Mouse (Mus musculus): Measurements from ENCODE around the gene Cpne2. TPM values are rescaled to one million over a fixed set of nuclear protein-coding genes. Genes with fewer than 3 reads are reported as not detected.

Gene Cpne2
- polyA plus RNA-seq, 1 experiment, result 49.0 TPM

DNA sequence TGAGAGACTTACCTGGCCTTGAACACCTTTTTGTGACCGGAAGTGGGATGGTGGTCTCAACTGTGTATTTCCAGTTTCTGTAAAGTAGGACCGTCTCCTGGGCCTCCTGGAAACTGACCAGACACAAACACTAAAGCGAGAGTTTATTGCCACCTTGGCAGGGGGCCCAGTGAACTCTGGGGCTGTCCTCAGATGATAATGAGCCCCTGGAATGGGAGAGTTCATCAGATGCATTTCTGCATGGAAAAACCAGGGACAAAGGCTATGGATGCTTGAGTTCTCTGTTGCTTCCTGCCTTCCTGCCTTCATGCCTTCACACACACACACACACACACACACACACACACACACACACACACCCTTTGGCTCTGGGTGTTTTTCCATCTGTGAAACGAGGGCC lies 1.8 kb downstream of the Cpne2 start:
- no peak for DNase-seq (ENCODE audit: extremely low spot score in 1 of 2, low spot score in 1 of 2)

DNA sequence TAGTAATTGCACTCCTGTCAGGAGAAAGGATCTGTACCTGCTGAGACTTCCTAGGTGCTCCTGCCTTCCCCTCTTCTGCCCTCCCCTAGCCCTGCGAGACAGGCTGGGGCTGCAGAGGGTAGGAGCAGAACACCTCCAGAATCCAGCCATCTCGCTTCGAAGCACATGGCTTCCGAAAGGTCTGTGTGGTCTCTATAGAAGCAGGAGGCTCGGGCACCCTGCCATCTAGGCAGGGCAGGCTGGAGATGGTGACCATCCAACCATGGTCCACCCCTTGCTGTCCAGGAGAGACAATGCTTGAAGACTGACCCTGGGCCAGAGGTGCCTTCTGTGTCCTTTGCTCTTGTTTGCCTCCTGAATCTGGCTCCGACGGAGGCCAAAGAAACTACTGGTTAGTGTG lies 2.8 kb downstream of the Cpne2 start:
- DNase-seq (ENCODE audit: extremely low spot score in 1 of 2, low spot score in 1 of 2), result no peak

DNA sequence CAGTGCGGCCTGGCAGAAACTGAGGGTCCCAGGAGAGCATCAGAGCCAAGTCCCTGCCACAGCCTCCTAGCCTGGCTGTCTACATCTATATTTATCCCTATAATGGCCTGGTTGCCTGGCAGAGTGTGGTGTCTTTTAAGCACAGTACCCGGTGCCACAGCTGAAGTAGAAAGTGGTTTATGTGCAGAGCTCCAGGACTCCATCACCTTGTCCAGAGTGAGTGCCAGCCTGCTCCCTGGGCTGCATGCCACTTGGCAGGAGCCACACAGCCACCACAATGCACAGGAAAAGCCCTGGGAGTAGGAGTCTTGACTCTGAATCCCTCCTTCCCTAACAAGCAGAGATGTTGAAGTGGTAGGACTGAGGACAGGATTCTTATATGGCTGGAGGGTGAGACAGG lies 4.7 kb downstream of the Cpne2 start:
- DNase-seq (ENCODE audit: extremely low spot score in 1 of 2, low spot score in 1 of 2), result no peak

DNA sequence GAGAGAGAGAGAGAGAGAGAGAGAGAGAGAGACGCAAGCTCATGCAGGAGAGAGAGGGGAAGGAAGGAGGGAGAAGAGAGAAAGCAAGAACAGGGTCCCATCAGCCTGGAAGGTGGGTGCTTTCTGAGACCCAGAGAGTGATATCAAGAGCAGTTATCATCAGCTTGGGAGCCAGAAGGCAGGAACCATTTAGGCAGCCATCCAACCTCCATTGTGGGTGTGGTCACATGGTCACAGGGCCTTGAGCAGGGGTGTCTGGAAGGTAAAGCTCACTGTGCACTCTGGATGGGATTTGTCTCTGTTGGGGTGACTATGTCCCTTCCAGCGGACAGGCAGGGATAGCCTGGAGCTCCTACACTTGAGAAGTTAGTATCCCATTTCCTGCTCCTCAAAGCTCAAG lies 7.2 kb downstream of the Cpne2 start:
- DNase-seq (ENCODE audit: extremely low spot score in 1 of 2, low spot score in 1 of 2), result no peak

DNA sequence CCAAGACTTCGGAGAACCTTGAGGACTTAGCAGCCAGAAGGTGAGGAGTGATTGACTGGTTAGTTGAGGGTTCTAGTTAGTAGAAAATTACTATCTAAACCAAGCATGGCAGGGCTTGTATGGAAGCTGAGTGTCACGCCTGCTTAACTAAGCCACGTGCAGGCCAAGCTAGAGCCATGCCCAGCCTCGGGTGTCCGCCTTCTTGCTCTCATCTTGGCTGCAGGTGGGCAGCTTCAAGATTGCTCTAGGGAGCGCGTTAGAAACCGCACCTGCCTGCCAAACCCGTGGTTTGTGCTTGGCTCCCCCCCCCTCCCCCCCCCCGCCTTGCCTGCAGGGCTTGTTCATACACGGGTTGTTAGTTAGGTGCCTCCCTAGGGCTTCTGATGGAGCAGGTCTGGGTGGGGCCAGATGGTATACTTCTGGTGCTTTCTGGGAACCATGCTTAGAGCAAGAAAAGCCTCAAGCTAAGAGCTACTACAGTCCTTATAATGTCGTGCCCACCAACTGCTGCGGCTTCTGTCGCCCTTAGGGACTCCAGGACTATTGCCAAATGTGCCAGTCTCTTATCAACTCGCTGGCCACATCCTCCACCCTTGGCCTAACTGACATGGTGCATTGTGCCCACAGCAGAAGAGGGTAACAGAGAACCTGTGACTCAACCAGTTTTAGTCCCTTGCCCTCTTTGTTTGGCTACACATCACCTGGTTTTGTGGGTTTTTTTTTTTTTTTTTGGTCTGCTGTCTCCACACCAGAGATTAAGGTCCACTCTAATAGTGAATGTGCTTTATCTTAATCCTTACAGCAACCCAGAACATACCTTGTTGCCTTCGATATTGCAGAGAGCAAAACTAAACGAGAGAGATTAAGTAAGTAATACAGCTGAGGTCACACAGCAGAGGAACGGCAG lies 8.4 kb downstream of the Cpne2 start:
- DNase-seq (ENCODE audit: extremely low spot score in 1 of 2, low spot score in 1 of 2), result no peak

DNA sequence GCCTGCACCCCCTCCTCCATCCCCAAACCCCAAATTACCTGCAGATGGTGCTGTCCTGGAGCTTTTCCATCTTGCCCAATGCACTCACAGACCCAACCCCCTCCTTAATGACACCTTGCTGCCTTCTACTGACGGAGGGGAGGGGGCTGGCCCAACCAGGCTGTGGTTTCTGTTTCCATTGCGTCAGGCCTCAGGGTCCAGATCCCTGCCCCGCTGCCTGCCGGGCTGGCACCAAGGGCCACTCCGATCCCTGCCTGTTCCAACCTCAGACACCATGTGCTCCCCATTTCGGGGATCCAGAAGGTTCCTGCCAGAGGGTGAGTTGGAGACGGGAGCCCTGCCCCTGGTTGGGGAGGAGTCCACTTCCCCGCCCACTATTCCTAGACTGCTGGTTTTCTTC lies 11.2 kb downstream of the Cpne2 start:
- no peak for DNase-seq (ENCODE audit: extremely low spot score in 1 of 2, low spot score in 1 of 2)

DNA sequence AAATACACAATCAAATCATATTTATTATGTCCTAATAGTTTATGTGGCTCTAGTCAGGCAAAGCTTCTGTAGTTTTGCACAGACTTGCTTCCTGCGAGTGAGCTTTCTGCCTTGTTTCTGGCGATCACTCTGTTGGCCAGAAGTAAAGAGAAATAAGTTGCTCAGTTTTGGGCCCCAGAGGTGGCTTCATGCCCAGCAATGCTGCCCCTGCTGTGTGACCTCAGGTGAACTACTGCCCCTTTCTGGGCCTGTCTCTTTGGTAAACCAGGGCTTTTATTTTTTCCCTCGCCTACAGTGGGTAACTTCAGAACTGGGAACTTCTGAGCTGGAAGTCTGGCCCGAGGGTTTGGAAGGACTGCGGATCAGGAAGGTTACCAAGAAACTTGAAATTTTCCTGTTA lies 16.3 kb downstream of the Cpne2 start:
- no peak for DNase-seq (ENCODE audit: extremely low spot score in 1 of 2, low spot score in 1 of 2)

DNA sequence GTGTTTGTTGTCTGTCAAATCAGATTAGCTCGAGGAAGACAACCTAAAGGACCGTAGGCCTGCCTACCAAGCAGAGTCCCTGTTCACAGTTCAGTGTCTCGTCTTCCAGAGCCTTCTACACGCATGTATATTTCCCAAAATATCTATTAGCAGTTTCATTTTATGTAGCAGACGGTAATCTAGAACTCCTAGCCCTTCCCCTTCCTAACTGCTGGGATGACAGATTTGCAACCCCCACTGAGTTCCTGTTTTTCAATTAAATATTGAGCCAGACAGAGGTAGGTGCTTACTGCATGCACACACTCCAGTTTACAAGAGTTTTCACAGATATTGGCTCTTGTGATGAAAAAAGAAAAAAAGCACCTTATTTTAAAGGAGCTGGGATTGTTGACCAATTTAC lies 16.7 kb downstream of the Cpne2 start:
- no peak for DNase-seq (ENCODE audit: extremely low spot score in 1 of 2, low spot score in 1 of 2)

DNA sequence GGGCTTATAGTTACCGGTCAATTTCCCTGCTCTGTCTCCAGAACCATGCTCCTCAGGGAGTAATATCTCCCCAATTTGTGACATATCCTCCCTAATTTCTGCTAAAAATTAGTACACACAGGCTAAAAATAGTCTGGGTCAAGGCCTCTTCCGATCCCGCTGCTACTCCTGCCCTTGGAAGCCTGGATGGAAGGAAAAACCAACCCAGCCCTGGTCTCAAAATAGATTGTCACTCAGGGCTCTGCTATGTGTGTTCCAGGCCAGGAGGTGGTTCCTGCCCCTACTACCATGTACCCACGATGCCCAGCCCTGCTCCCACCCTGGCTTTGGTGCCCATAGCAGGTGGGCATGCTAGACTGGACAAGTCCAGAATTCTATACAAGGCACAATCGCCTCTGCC lies 17.2 kb downstream of the Cpne2 start:
- DNase-seq (ENCODE audit: extremely low spot score in 1 of 2, low spot score in 1 of 2), result no peak

DNA sequence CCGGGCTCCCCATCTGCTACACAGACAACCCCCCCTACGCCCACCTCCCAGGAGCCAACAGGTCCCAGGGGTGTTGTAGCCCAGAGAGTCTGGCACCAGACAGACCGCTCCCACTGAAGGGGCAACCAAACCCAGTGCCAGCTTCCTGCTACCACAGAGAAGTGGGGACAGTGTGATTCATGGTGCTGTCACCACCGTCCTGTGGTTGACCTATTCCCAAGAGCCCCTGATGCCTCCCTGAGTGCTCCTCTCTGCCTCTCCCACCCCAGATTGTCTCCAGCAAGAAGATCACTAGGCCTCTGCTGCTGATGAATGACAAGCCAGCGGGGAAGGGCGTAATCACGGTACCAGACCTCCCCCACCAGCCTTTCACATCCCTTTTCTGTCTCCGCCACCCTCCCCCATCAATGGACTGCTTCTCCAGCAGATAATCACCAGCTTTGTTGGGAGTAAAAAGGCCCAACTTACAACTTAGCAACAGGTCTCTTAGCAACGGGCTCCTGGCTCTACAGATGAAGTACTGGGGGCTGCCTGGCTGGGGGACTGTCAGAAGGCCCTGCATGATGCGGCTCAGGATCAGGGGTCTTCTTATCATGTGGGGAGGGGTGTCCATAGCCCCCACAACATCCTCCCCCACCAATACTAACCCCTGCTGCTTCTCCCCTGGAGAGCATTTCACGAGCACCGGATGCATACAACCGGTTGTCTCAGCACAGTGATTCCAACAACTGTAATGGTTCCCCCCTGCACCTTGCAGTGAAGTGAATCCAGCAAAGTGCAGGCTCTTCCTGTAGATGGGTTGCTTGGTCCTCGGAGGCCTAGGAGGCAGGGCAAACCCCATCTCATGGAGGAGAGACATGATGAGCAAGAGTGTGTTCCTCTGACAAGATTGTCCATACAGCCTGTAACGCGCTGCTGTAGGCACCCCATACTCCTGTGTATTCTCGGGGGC lies 19.0 kb downstream of the Cpne2 start:
- peak; percentile 66 to 76 for DNase-seq (ENCODE audit: extremely low spot score in 1 of 2, low spot score in 1 of 2)

DNA sequence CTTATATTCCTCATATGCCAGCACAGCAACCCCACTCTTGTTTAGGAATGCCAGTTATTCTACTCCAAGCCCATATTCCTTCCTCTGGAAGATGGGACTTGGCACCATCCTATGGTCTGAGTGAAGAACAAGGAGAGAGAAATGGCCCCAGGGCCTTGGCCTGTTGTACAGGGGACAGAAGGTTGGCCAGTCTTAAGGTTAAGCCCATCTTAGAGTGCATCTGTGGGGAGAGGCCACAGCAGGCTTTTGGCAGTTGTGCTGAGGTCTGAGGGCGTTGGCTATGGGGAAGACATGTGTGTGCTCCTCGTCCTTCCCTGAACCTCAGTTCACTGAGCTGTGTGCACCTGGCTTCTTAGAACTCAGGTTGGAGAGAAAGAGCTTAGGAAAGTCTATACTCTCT lies 19.9 kb downstream of the Cpne2 start:
- no peak for DNase-seq (ENCODE audit: extremely low spot score in 1 of 2, low spot score in 1 of 2)

DNA sequence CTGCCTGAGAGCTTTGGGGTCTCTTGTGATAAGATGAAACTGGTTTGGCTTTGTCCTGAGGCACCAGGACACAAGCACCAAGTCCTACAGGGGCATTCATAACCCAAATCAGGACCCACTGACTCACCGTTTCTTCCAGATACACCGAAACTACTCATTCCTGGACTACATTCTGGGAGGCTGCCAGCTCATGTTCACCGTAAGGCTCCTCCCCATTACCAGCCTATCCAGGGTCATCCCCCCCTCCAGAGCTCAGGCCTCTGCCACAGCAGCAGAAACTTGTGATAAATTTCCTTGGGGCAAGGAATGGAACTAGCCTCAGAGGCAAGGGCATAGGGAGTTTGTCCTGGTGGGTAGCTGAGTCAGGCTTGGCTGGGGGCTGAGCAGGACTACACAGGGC lies 24.5 kb downstream of the Cpne2 start:
- no peak for DNase-seq (ENCODE audit: extremely low spot score in 1 of 2, low spot score in 1 of 2)

DNA sequence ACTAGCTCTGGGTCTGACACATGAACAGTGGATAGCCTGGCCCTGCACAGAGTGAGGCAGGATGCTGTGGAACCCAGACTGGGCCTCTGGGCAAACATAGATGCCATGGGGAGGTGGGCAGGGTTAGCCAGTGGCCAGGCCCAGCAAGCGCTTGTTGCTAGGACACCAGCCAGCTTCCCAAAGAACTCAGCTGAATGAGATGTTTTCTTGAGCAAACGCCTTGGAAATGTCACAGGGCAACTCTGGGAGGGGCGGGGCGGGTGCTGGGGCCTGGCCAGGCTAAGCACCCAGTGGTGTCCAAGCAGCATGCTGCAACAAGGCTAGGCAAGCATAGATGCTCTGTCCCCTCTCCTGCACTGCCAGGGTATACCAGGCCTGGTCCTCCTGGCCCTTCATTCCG lies 28.5 kb downstream of the Cpne2 start:
- peak in 1 of 2 experiments; percentile 28 for DNase-seq (ENCODE audit: extremely low spot score in 1 of 2, low spot score in 1 of 2)

DNA sequence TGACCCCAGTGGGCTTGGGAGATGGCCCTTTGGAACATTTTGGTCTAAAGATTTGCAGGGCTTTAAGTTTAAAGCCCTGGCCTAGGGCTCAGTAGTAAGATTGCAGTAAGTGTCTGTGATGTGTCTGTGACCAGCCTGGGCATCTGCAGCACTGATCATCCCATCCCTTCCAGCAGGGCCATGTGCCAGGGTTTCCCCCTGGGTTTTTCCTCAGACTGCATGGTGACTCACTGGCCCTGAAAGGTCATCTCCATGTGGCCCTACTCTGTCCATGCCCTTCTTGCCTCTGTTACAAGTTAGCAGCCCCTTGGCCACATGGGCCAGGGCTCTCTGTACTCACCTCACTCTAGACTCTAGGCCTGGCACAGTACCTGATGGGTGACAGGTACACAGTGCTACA lies 31.6 kb downstream of the Cpne2 start:
- DNase-seq (ENCODE audit: extremely low spot score in 1 of 2, low spot score in 1 of 2), result no peak

DNA sequence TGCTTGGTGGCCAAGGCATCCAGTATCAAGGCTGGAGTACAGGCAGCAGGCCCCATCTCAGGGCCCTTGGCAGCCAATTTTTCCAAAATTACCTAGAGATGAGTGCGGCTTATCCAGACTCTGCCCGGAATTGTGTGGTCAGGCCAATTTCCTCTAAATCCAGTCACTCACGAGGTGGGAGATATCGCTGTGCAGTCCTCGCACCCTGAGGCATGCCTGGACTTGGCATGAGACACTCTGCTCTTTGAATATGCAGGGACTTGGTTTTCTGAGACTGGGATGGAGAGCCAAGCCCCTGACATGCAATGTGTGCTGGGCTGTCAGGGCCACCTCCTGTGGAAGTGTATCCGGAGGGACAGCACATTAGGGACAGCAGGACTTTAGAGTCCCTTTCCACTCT lies 33.2 kb downstream of the Cpne2 start:
- no peak for DNase-seq (ENCODE audit: extremely low spot score in 1 of 2, low spot score in 1 of 2)

DNA sequence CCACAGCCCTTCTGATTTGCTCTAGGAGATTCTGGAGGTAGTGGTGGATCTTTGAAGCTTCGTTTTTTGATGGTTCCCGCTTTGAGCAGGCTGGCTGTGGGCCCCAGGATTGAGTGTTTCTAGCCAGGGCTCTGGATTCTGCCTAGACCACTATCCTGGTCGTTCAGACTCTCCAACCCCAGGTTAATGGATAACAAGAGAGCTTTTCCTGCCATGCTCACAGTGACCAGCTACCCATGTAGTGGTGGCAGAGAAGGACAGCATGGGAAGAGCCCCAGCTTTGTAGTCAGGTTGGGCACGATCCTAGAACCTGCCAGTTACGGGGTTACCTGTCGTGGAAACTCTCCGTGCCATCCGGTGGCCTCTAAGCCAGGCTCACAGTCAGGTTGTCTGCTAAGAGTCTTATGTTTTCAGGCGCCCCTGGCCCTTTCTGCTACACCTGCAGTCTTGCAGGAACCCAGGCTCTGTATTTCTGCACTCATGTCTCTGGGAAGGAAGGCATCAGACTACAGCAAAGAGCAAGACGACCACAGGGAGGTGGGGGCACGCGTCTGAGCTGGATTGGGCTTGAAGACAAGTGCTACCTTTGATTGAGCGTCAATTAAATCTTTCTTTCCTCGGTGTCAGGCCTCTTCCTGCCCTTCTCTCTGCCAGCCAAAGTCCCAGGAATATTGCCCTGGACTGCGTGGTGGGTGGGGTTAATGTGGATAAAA lies 33.8 kb downstream of the Cpne2 start:
- DNase-seq (ENCODE audit: extremely low spot score in 1 of 2, low spot score in 1 of 2), result no peak

DNA sequence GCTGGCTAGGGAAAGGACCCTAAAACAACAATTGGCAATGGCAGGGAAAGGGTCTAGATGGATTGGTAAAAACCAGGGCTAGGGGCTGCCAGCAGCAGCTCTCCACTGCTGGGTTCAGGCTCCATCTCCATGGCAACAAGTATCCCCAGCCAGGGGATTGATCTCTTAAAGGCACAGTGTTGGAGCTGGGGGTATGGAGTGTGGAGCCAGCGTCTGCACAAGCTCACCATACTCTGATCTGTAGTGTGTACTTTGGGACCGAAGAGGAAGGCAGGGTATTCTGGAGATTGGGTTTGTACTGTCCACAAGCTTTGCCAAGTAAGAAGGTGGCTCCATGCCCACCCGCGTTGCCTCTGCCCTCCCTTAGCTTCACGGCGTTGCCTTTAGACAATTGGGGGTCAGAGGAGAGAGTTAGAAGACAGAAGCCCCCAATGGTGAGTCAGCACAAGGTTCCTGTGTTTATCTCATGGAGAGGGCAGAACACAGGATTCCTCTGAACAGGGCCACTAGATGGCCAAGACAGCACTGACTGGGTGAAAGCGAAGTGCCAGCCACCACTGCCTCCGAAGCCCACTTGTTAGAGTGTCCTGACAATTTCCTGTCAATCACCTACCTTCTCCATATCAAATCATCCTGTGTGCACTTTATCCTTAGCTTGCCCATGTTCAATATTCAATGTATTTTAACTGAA lies 34.5 kb downstream of the Cpne2 start:
- DNase-seq (ENCODE audit: extremely low spot score in 1 of 2, low spot score in 1 of 2), result no peak

DNA sequence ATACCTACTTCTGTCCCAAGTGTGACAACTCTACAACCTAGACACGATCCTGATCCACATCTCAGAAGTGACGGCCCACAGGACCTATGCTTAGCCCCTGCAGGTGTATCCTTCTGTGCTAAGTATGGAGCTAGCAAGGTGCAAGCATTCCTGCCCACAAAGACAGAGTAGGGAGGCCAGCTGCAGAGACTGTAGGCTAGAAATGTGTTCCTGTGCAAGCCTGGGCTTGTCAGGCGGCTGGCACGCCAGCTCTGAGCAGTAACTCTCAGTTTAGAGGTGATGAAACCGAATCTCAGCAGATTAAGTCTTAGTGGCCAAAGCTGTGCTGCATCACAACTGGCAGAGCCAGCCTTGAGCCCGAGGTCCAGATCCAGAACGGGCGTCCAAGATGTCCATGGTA lies 35.3 kb downstream of the Cpne2 start:
- no peak for DNase-seq (ENCODE audit: extremely low spot score in 1 of 2, low spot score in 1 of 2)

DNA sequence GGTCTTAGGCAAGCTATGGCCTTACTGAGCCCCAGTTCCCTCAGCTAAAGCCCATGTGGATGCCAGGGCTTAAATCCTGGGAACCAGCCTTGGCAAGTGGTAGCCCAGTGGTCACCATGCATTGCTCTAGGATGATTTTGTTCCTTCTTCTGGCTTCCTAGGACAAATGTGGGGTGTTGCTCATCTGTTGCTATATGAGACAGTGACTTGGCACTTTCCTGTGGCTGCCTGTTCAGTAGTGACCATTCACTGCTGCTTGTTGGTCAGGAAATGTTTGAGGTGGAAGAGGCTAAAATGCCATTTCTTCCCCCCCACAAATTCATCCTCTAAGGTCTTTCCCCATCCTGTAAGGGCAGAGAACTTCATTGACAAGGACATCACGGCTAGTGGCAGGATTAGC lies 36.6 kb downstream of the Cpne2 start:
- DNase-seq (ENCODE audit: extremely low spot score in 1 of 2, low spot score in 1 of 2), result no peak

DNA sequence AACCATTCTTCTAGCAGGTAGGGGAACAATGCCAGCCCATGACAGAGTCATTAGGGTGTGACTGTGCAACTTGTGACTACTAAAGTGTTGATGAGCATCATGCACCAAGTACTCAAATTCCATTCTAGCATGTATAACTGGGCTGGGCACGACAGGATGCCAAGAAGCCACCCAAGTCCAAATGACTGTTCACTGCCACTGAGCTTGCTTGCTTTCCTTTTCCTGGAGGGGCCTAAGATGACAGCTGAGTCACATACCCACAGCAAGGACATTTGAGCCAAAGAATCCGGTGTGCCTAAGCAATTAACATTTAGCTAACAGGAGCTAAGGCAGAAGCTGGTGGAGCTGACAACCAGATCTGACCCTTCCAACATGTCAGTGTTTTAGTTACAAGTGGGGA lies 39.1 kb downstream of the Cpne2 start:
- DNase-seq (ENCODE audit: extremely low spot score in 1 of 2, low spot score in 1 of 2), result no peak

Data from frontal cortex, adult 2 months (tissue).